Comparison of ENCODE assay signal across 19 mouse cellular contexts in genomic region chr6:82611049-82611448, GRCm38 (mm10).
A peak's percentile ranks its signal among the peaks of the same experiment; 100 is the strongest.
DNase-seq lines count a peak whose midpoint lies in the region; ATAC-seq lines count a peak whose summit lies in the region.
"Had no signal": no experiment of that assay in that cellular context is flagged by ENCODE, and none has a peak within 500 bp of the region (broad histone marks: within the 10 kb centered on the region; RNA-seq: fewer than 3 reads in every experiment).

No protein-coding gene starts in this region.

- no peak overlapping the region for H3K4me3 ChIP-seq in forebrain, embryonic 16.5 days (replicated peaks; ENCODE audit: low read length)
- no peak overlapping the region for H3K4me3 ChIP-seq in forebrain, embryonic 11.5 days (ENCODE audit: low read depth, low read length)
- H3K4me3 ChIP-seq in megakaryocyte, embryonic 14.5 days (replicated peaks), result peak overlapping the region; percentile 4
- no peak overlapping the region for H3K4me3 ChIP-seq in midbrain, embryonic 16.5 days (ENCODE audit: low read depth, low read length)
- H3K4me3 ChIP-seq: gastrocnemius, adult 2 months; heart, adult 2 months; neural tube, embryonic 12.5 days had no signal

- no peak overlapping the region for H3K9ac ChIP-seq in forebrain, embryonic 16.5 days (replicated peaks; ENCODE audit: low read depth, low read length)
- no peak overlapping the region for H3K9ac ChIP-seq in forebrain, embryonic 11.5 days (ENCODE audit: low read length)
- no peak overlapping the region for H3K9ac ChIP-seq in midbrain, embryonic 16.5 days (ENCODE audit: low read depth, low read length)
- H3K9ac ChIP-seq: neural tube, embryonic 12.5 days had no signal

- no peak for DNase-seq in forebrain, embryonic 11.5 days (ENCODE audit: low spot score)
- peak; percentile 28 for DNase-seq in ZHBTc4 (ENCODE audit: low read depth, low spot score)
- DNase-seq in ovary, adult 18-20 months (ENCODE audit: low spot score), result no peak
- no peak for DNase-seq in right cerebral cortex, postnatal 14 days
- DNase-seq: adrenal gland, postnatal 36 days; cerebellum, adult 8-10 months; gastrocnemius, adult 2 months; heart, adult 2 months; kidney, adult 18-20 months; kidney, postnatal 14 days; lung, postnatal 36 days; right cerebral cortex, postnatal 4 days; thymus, adult 18-20 months had no signal

- no peak overlapping the region for H3K27ac ChIP-seq in forebrain, embryonic 16.5 days (ENCODE audit: low read length)
- no peak overlapping the region for H3K27ac ChIP-seq in forebrain, embryonic 11.5 days (ENCODE audit: low read depth, low read length)
- no peak overlapping the region for H3K27ac ChIP-seq in midbrain, embryonic 16.5 days (ENCODE audit: low read length)
- H3K27ac ChIP-seq: gastrocnemius, adult 2 months; heart, adult 2 months; neural tube, embryonic 12.5 days had no signal

- no peaks in the 10 kb centered on the region for H3K36me3 ChIP-seq in forebrain, embryonic 16.5 days (ENCODE audit: control insufficient read depth, insufficient read depth)
- no peaks in the 10 kb centered on the region for H3K36me3 ChIP-seq in forebrain, embryonic 11.5 days (ENCODE audit: control insufficient read depth, insufficient read depth, low read length)
- no peaks in the 10 kb centered on the region for H3K36me3 ChIP-seq in megakaryocyte, embryonic 14.5 days (replicated peaks; ENCODE audit: low read length)
- H3K36me3 ChIP-seq in midbrain, embryonic 16.5 days (ENCODE audit: control insufficient read depth, insufficient read depth, low read length), result no peaks in the 10 kb centered on the region
- H3K36me3 ChIP-seq: neural tube, embryonic 12.5 days had no signal

- WGBS in forebrain, embryonic 16.5 days, result 85% methylated on average over 9 of the region's 9 CpGs
- WGBS in forebrain, embryonic 11.5 days, result 82% methylated on average over 9 of the region's 9 CpGs
- WGBS in midbrain, embryonic 16.5 days, result 82% methylated on average over 9 of the region's 9 CpGs

- 0 out of 2 replicates have a peak, but pooled peaks have one; percentile 19 for ATAC-seq in forebrain, embryonic 16.5 days
- no peak; the same call in 1 of the 2 replicates for ATAC-seq in forebrain, embryonic 11.5 days (replicated peaks; ENCODE audit: low FRiP score)
- no peak for ATAC-seq in megakaryocyte, adult 5-6 weeks (ENCODE audit: poor library complexity, severe bottlenecking)
- ATAC-seq in midbrain, embryonic 16.5 days, result 0 out of 2 replicates have a peak, but pooled peaks have one; percentile 14
- ATAC-seq: Patski had no signal

- no peaks in the 10 kb centered on the region for H3K9me3 ChIP-seq in forebrain, embryonic 16.5 days (ENCODE audit: control insufficient read depth, low read length)
- no peaks in the 10 kb centered on the region for H3K9me3 ChIP-seq in forebrain, embryonic 11.5 days (ENCODE audit: control insufficient read depth, low read length)
- peaks cover 12% of the 10 kb centered on the region for H3K9me3 ChIP-seq in megakaryocyte, embryonic 14.5 days
- no peaks in the 10 kb centered on the region for H3K9me3 ChIP-seq in midbrain, embryonic 16.5 days (replicated peaks; ENCODE audit: control insufficient read depth, low read length, poor library complexity, severe bottlenecking)
- H3K9me3 ChIP-seq: neural tube, embryonic 12.5 days had no signal

- no peaks in the 10 kb centered on the region for H3K27me3 ChIP-seq in forebrain, embryonic 16.5 days (replicated peaks; ENCODE audit: control insufficient read depth, insufficient read depth, low read length)
- H3K27me3 ChIP-seq in forebrain, embryonic 11.5 days (ENCODE audit: control insufficient read depth, insufficient read depth, low read length), result no peaks in the 10 kb centered on the region; the same call in 1 of the 2 replicates
- H3K27me3 ChIP-seq in megakaryocyte, embryonic 14.5 days (replicated peaks), result peaks cover 8% of the 10 kb centered on the region
- no peaks in the 10 kb centered on the region for H3K27me3 ChIP-seq in midbrain, embryonic 16.5 days (ENCODE audit: control insufficient read depth, insufficient read depth, low read depth, low read length)
- H3K27me3 ChIP-seq: neural tube, embryonic 12.5 days; Patski had no signal

- H3K4me2 ChIP-seq in forebrain, embryonic 16.5 days (ENCODE audit: low read length), result no peak overlapping the region
- H3K4me2 ChIP-seq in forebrain, embryonic 11.5 days (ENCODE audit: low read depth, low read length, severe bottlenecking), result no peak overlapping the region
- no peak overlapping the region for H3K4me2 ChIP-seq in midbrain, embryonic 16.5 days (ENCODE audit: low read length)
- H3K4me2 ChIP-seq: neural tube, embryonic 12.5 days had no signal

- H3K4me1 ChIP-seq in forebrain, embryonic 16.5 days (replicated peaks; ENCODE audit: control insufficient read depth, insufficient read depth, low read length), result 0 out of 2 replicates have a peak, but pooled peaks cover 6% of the 10 kb centered on the region
- H3K4me1 ChIP-seq in forebrain, embryonic 11.5 days (replicated peaks; ENCODE audit: control insufficient read depth, insufficient read depth, low read length), result no peaks in the 10 kb centered on the region
- no peaks in the 10 kb centered on the region for H3K4me1 ChIP-seq in megakaryocyte, embryonic 14.5 days
- peaks cover 9% of the 10 kb centered on the region for H3K4me1 ChIP-seq in midbrain, embryonic 16.5 days (ENCODE audit: control insufficient read depth, insufficient read depth, low read length)
- H3K4me1 ChIP-seq: neural tube, embryonic 12.5 days had no signal

Comparison
In these comparisons a context has a peak if more than half of its experiments do, and no peak if none do; other contexts are left out.
1. ATAC-seq: peak in forebrain, embryonic 16.5 days (single experiment) and midbrain, embryonic 16.5 days (single experiment); none in forebrain, embryonic 11.5 days (single experiment) and megakaryocyte, adult 5-6 weeks (single experiment).